Mouse (Mus musculus) heart, postnatal 0 days (tissue): ENCODE data around the gene Inpp5b.

Source experiments
- CTCF ChIP-seq: IDR thresholded peaks from 2 replicates; pipeline ENCODE4 v1.5.1; 2016; ENCODE audit warnings: antibody characterized with exemption, control low read depth, low read depth
- EP300 ChIP-seq: IDR thresholded peaks from 2 replicates; pipeline ENCODE4 v1.6.1; 2016; ENCODE audit warnings: antibody characterized with exemption, low read depth

- TF ChIP-seq CTCF (no peak), EP300 (no peak)
These were observed 99.3 kb downstream of the Inpp5b start for GRCm38 (mm10) chr4:124840998-124841397.
